Mouse (Mus musculus) hindbrain, embryonic 13.5 days (tissue): ENCODE measurements around the gene Lmntd1. TPM values are rescaled to one million over a fixed set of nuclear protein-coding genes. Genes with fewer than 3 reads are reported as not detected.

Experiments used
- ATAC-seq: fragments of 200-750 bp; cut with Nextera tagmentation; 2 replicates; pipeline ENCODE4 v1.8.0; 2017; ENCODE audit warnings: moderate TSS enrichment; ENCODE audit not compliant: low FRiP score
- H3K27ac ChIP-seq: fragments of 300-500 bp; sonication (generic); 2 replicates; pipeline ENCODE4 v1.5.1; 2015; ENCODE audit warnings: inconsistent platforms, mild to moderate bottlenecking, moderate library complexity
- H3K27me3 ChIP-seq: fragments of 300-500 bp; sonication (generic); 2 replicates; pipeline ENCODE4 v1.6.1; 2015; ENCODE audit warnings: mild to moderate bottlenecking, inconsistent platforms
- H3K36me3 ChIP-seq: fragments of 300-500 bp; sonication (generic); 2 replicates; pipeline ENCODE4 v1.6.1; 2015; ENCODE audit warnings: mild to moderate bottlenecking, inconsistent platforms
- H3K4me1 ChIP-seq: fragments of 300-500 bp; sonication (generic); replicated peaks from 2 replicates; pipeline ENCODE4 v1.6.1; 2015; ENCODE audit warnings: inconsistent platforms
- H3K4me2 ChIP-seq: fragments of 300-500 bp; sonication (generic); 2 replicates; pipeline ENCODE4 v1.6.1; 2015; ENCODE audit warnings: inconsistent platforms, mild to moderate bottlenecking, moderate library complexity
- H3K4me3 ChIP-seq: fragments of 300-500 bp; sonication (generic); 2 replicates; pipeline ENCODE4 v1.5.1; 2015; ENCODE audit warnings: mild to moderate bottlenecking, inconsistent platforms
- H3K9ac ChIP-seq: fragments of 300-500 bp; sonication (generic); 2 replicates; pipeline ENCODE4 v1.6.1; 2015; ENCODE audit warnings: mild to moderate bottlenecking, inconsistent platforms
- H3K9me3 ChIP-seq: fragments of 300-500 bp; sonication (generic); 2 replicates; pipeline ENCODE4 v1.6.1; 2016; ENCODE audit warnings: inconsistent platforms
- WGBS: fragments of 180-500 bp; shearing (Covaris S2); methylation state at CpG from one replicate; pipeline ENCODE4 v1.1.7; 2015; 5-methylcytosine and 5-hydroxymethylcytosine counted together
- polyA plus RNA-seq: library from polyadenylated mRNA; unstranded; fragments of >200 nt; fragmentation: Nextera tagmentation; extraction: Ambion mirVana; gene quantifications from 2 replicates; pipeline ENCODE4 v1.2.1, GENCODE M21; 2015

Gene Lmntd1
- polyA plus RNA-seq, 1 experiment from 2014 or later: 0.75 TPM

- no peak for ATAC-seq
- no peaks in the 10 kb centered on the region for H3K27me3 ChIP-seq
- H3K4me1 ChIP-seq: peaks cover 6% of the 10 kb centered on the region
- WGBS: 87% methylated on average over 10 of the region's 10 CpGs
- H3K9ac ChIP-seq: no peak overlapping the region
- no peak overlapping the region for H3K4me2 ChIP-seq
- H3K4me3 ChIP-seq: no peak overlapping the region
- no peaks in the 10 kb centered on the region for H3K36me3 ChIP-seq
- H3K27ac ChIP-seq: no peak overlapping the region
- no peaks in the 10 kb centered on the region for H3K9me3 ChIP-seq
These were observed 178.4 kb downstream of the Lmntd1 start for GRCm38 (mm10) chr6:145435764-145436163.

GRCm38 (mm10) chr6:145435156-145435555, 179.0 kb downstream of the Lmntd1 start:
- H3K27me3 ChIP-seq: no peaks in the 10 kb centered on the region
- H3K4me1 ChIP-seq: peaks cover 6% of the 10 kb centered on the region
- H3K36me3 ChIP-seq: no peaks in the 10 kb centered on the region
- H3K9ac ChIP-seq: no peak overlapping the region
- H3K27ac ChIP-seq: no peak overlapping the region
- no peak overlapping the region for H3K4me3 ChIP-seq
- no peak for ATAC-seq
- H3K9me3 ChIP-seq: no peaks in the 10 kb centered on the region
- 87% methylated on average over 1 of the region's 1 CpGs for WGBS
- H3K4me2 ChIP-seq: no peak overlapping the region

- Histone ChIP-seq H3K4me2 (no peak overlapping the region), H3K36me3 (no peaks in the 10 kb centered on the region), H3K27ac (no peak overlapping the region), H3K27me3 (no peaks in the 10 kb centered on the region), H3K9ac (no peak overlapping the region), H3K4me1 (peaks cover 6% of the 10 kb centered on the region), H3K4me3 (no peak overlapping the region), H3K9me3 (no peaks in the 10 kb centered on the region)
- 75% methylated on average over 8 of the region's 8 CpGs for WGBS
- no peak for ATAC-seq
These were observed 180.2 kb downstream of the Lmntd1 start for GRCm38 (mm10) chr6:145433897-145434296.

GRCm38 (mm10) chr6:145432711-145433708, 181.1 kb downstream of the Lmntd1 start:
- H3K9me3 ChIP-seq: no peaks in the 10 kb centered on the region
- H3K4me3 ChIP-seq: no peak overlapping the region
- 59% methylated on average over 11 of the region's 11 CpGs for WGBS
- no peak for ATAC-seq
- H3K9ac ChIP-seq: no peak overlapping the region
- no peaks in the 10 kb centered on the region for H3K27me3 ChIP-seq
- no peaks in the 10 kb centered on the region for H3K36me3 ChIP-seq
- peaks cover 6% of the 10 kb centered on the region for H3K4me1 ChIP-seq
- H3K4me2 ChIP-seq: no peak overlapping the region
- no peak overlapping the region for H3K27ac ChIP-seq

- no peaks in the 10 kb centered on the region for H3K36me3 ChIP-seq
- no peak overlapping the region for H3K4me3 ChIP-seq
- H3K4me2 ChIP-seq: no peak overlapping the region
- no peaks in the 10 kb centered on the region for H3K9me3 ChIP-seq
- H3K27ac ChIP-seq: no peak overlapping the region
- ATAC-seq: no peak
- no peak overlapping the region for H3K9ac ChIP-seq
- peaks cover 6% of the 10 kb centered on the region for H3K4me1 ChIP-seq
- WGBS: 81% methylated on average over 14 of the region's 14 CpGs
- H3K27me3 ChIP-seq: no peaks in the 10 kb centered on the region
These were observed 182.4 kb downstream of the Lmntd1 start for GRCm38 (mm10) chr6:145431747-145432146.

- Histone ChIP-seq H3K4me2 (no peak overlapping the region), H3K9ac (no peak overlapping the region), H3K27ac (no peak overlapping the region), H3K27me3 (0 out of 2 replicates have a peak, but pooled peaks cover 3% of the 10 kb centered on the region), H3K4me3 (no peak overlapping the region), H3K9me3 (no peaks in the 10 kb centered on the region), H3K36me3 (no peaks in the 10 kb centered on the region), H3K4me1 (no peaks in the 10 kb centered on the region; the same call in 1 of the 2 replicates)
- ATAC-seq: no peak
- WGBS: 79% methylated on average over 15 of the region's 15 CpGs
These were observed 186.7 kb downstream of the Lmntd1 start for GRCm38 (mm10) chr6:145427411-145427810.

- Histone ChIP-seq H3K27ac (no peak overlapping the region), H3K27me3 (0 out of 2 replicates have a peak, but pooled peaks cover 3% of the 10 kb centered on the region), H3K4me3 (no peak overlapping the region), H3K36me3 (no peaks in the 10 kb centered on the region), H3K4me1 (no peaks in the 10 kb centered on the region; the same call in 1 of the 2 replicates), H3K9me3 (no peaks in the 10 kb centered on the region), H3K9ac (no peak overlapping the region), H3K4me2 (no peak overlapping the region)
- 78% methylated on average over 10 of the region's 10 CpGs for WGBS
- no peak for ATAC-seq
These were observed 187.6 kb downstream of the Lmntd1 start for GRCm38 (mm10) chr6:145426501-145426900.

GRCm38 (mm10) chr6:145424156-145424555, 190.0 kb downstream of the Lmntd1 start:
- Histone ChIP-seq H3K36me3 (no peaks in the 10 kb centered on the region), H3K27ac (no peak overlapping the region), H3K4me1 (no peaks in the 10 kb centered on the region; the same call in 1 of the 2 replicates), H3K4me2 (no peak overlapping the region), H3K9me3 (no peaks in the 10 kb centered on the region), H3K9ac (no peak overlapping the region), H3K4me3 (no peak overlapping the region), H3K27me3 (0 out of 2 replicates have a peak, but pooled peaks cover 3% of the 10 kb centered on the region)
- WGBS: 75% methylated on average over 1 of the region's 1 CpGs
- no peak for ATAC-seq

- Histone ChIP-seq H3K9ac (no peak overlapping the region), H3K4me3 (no peak overlapping the region), H3K9me3 (no peaks in the 10 kb centered on the region), H3K27ac (no peak overlapping the region), H3K27me3 (0 out of 2 replicates have a peak, but pooled peaks cover 3% of the 10 kb centered on the region), H3K36me3 (no peaks in the 10 kb centered on the region), H3K4me1 (no peaks in the 10 kb centered on the region; the same call in 1 of the 2 replicates), H3K4me2 (no peak overlapping the region)
- 83% methylated on average over 12 of the region's 12 CpGs for WGBS
- ATAC-seq: no peak
These were observed 190.6 kb downstream of the Lmntd1 start for GRCm38 (mm10) chr6:145423484-145423883.

- ATAC-seq: no peak
- Histone ChIP-seq H3K27me3 (0 out of 2 replicates have a peak, but pooled peaks cover 3% of the 10 kb centered on the region), H3K36me3 (no peaks in the 10 kb centered on the region), H3K9me3 (no peaks in the 10 kb centered on the region), H3K9ac (no peak overlapping the region), H3K4me2 (no peak overlapping the region), H3K27ac (no peak overlapping the region), H3K4me1 (no peaks in the 10 kb centered on the region; the same call in 1 of the 2 replicates), H3K4me3 (no peak overlapping the region)
- WGBS: 91% methylated on average over 9 of the region's 9 CpGs
These were observed 192.5 kb downstream of the Lmntd1 start for GRCm38 (mm10) chr6:145421666-145422065.

- Histone ChIP-seq H3K9ac (no peak overlapping the region), H3K27ac (no peak overlapping the region), H3K36me3 (no peaks in the 10 kb centered on the region), H3K9me3 (no peaks in the 10 kb centered on the region), H3K4me1 (no peaks in the 10 kb centered on the region; the same call in 1 of the 2 replicates), H3K27me3 (no peaks in the 10 kb centered on the region), H3K4me3 (no peak overlapping the region), H3K4me2 (no peak overlapping the region)
- WGBS: 69% methylated on average over 4 of the region's 4 CpGs
- no peak for ATAC-seq
These were observed 193.7 kb downstream of the Lmntd1 start for GRCm38 (mm10) chr6:145420407-145420806.

- Histone ChIP-seq H3K4me2 (no peak overlapping the region), H3K4me3 (no peak overlapping the region), H3K27me3 (no peaks in the 10 kb centered on the region), H3K27ac (no peak overlapping the region), H3K9ac (no peak overlapping the region), H3K36me3 (no peaks in the 10 kb centered on the region), H3K9me3 (no peaks in the 10 kb centered on the region), H3K4me1 (no peaks in the 10 kb centered on the region)
- WGBS: 91% methylated on average over 5 of the region's 5 CpGs
- ATAC-seq: no peak
These were observed 195.3 kb downstream of the Lmntd1 start for GRCm38 (mm10) chr6:145418856-145419255.
